Mouse (Mus musculus): ENCODE data around the gene 1810037I17Rik. TPM values are rescaled to one million over a fixed set of nuclear protein-coding genes. Genes with fewer than 3 reads are reported as not detected.
"Not testable (repeated sequence)": the region's sequence is repeated elsewhere in the genome, so short reads cannot be mapped to it uniquely, and the experiment has no call there.

Gene 1810037I17Rik
- polyA plus RNA-seq, 1 experiment from 2014 or later = 96.3 TPM

- 93% methylated on average over 6 of the region's 6 CpGs for WGBS
- Histone ChIP-seq H3K4me3 (no peak overlapping the region), H3K27ac (no peak overlapping the region), H3K36me3 (no peaks in the 10 kb centered on the region), H3K9me3 (no peaks in the 10 kb centered on the region), H3K4me1 (replicated peaks) (no peaks in the 10 kb centered on the region), H3K27me3 (ENCODE audit: insufficient read depth, poor library complexity, severe bottlenecking) (no peaks in the 10 kb centered on the region)
- DNase-seq (ENCODE audit: low spot score) = no peak
Observed at GRCm38 (mm10) chr3:122916191-122916680, 7.8 kb upstream of the 1810037I17Rik start.

- Histone ChIP-seq H3K27me3 (ENCODE audit: insufficient read depth, poor library complexity, severe bottlenecking) (no peaks in the 10 kb centered on the region), H3K9me3 (no peaks in the 10 kb centered on the region), H3K27ac (no peak overlapping the region), H3K4me1 (replicated peaks) (peaks cover 6% of the 10 kb centered on the region; the same call in 1 of the 2 replicates), H3K36me3 (no peaks in the 10 kb centered on the region), H3K4me3 (no peak overlapping the region)
- DNase-seq (ENCODE audit: low spot score) = no peak
- WGBS = 84% methylated on average over 2 of the region's 2 CpGs
Observed at GRCm38 (mm10) chr3:122918672-122919071, 5.3 kb upstream of the 1810037I17Rik start.

- no peak for DNase-seq (ENCODE audit: low spot score)
- no peak within 1 kb of the TSS for H3K27ac ChIP-seq
- H3K9me3 ChIP-seq = no peaks in the 10 kb centered on the region
- WGBS = 75% methylated on average over 8 of the region's 8 CpGs
- no peaks in the 10 kb centered on the region for H3K36me3 ChIP-seq
- peaks cover 6% of the 10 kb centered on the region; the same call in 1 of the 2 replicates for H3K4me1 ChIP-seq (replicated peaks)
- H3K27me3 ChIP-seq (ENCODE audit: insufficient read depth, poor library complexity, severe bottlenecking) = no peaks in the 10 kb centered on the region
- no peak within 1 kb of the TSS for H3K4me3 ChIP-seq
Observed at GRCm38 (mm10) chr3:122919260-122919659, 4.7 kb upstream of the 1810037I17Rik start, which contains the start of gene Gm10959. TSS of gene Gm10959 (minus strand) at chr3:122919360.

GRCm38 (mm10) chr3:122920572-122921435 lies 3.2 kb upstream of the 1810037I17Rik start:
- Histone ChIP-seq H3K27ac (no peak overlapping the region), H3K9me3 (no peaks in the 10 kb centered on the region), H3K4me1 (replicated peaks) (peaks cover 12% of the 10 kb centered on the region), H3K36me3 (no peaks in the 10 kb centered on the region), H3K27me3 (ENCODE audit: insufficient read depth, poor library complexity, severe bottlenecking) (no peaks in the 10 kb centered on the region), H3K4me3 (no peak overlapping the region)
- 66% methylated on average over 8 of the region's 8 CpGs for WGBS
- DNase-seq (ENCODE audit: low spot score) = no peak

- Histone ChIP-seq H3K4me1 (replicated peaks) (peaks cover 22% of the 10 kb centered on the region), H3K9me3 (no peaks in the 10 kb centered on the region), H3K27ac (no peak overlapping the region), H3K36me3 (peaks cover 7% of the 10 kb centered on the region), H3K4me3 (no peak overlapping the region), H3K27me3 (ENCODE audit: insufficient read depth, poor library complexity, severe bottlenecking) (no peaks in the 10 kb centered on the region)
- no peak for DNase-seq (ENCODE audit: low spot score)
- WGBS = 87% methylated on average over 8 of the region's 8 CpGs
Observed at GRCm38 (mm10) chr3:122921676-122922527, 2.1 kb upstream of the 1810037I17Rik start.

GRCm38 (mm10) chr3:122923147-122923546 lies 856 bp upstream of the 1810037I17Rik start:
- Histone ChIP-seq H3K27ac (no peak overlapping the region), H3K9me3 (no peaks in the 10 kb centered on the region), H3K27me3 (ENCODE audit: insufficient read depth, poor library complexity, severe bottlenecking) (no peaks in the 10 kb centered on the region), H3K36me3 (peaks cover 15% of the 10 kb centered on the region), H3K4me3 (peak overlapping the region; percentile 65), H3K4me1 (replicated peaks) (peaks cover 22% of the 10 kb centered on the region)
- WGBS = 70% methylated on average over 7 of the region's 7 CpGs
- DNase-seq (ENCODE audit: low spot score) = no peak

GRCm38 (mm10) chr3:122929723-122930122 lies 5.7 kb downstream of the 1810037I17Rik start:
- Histone ChIP-seq H3K4me1 (replicated peaks) (peaks cover 16% of the 10 kb centered on the region), H3K27me3 (ENCODE audit: insufficient read depth, poor library complexity, severe bottlenecking) (no peaks in the 10 kb centered on the region), H3K27ac (no peak overlapping the region), H3K9me3 (no peaks in the 10 kb centered on the region), H3K4me3 (no peak overlapping the region), H3K36me3 (peaks cover 31% of the 10 kb centered on the region)
- WGBS = 90% methylated on average over 6 of the region's 6 CpGs
- no peak for DNase-seq (ENCODE audit: low spot score)

GRCm38 (mm10) chr3:122932466-122932865 lies 8.5 kb downstream of the 1810037I17Rik start:
- no peaks in the 10 kb centered on the region for H3K4me1 ChIP-seq (replicated peaks)
- no peaks in the 10 kb centered on the region for H3K9me3 ChIP-seq
- no peak overlapping the region for H3K27ac ChIP-seq
- no peak overlapping the region for H3K4me3 ChIP-seq
- H3K36me3 ChIP-seq = peaks cover 18% of the 10 kb centered on the region
- 89% methylated on average over 1 of the region's 1 CpGs for WGBS
- H3K27me3 ChIP-seq (ENCODE audit: insufficient read depth, poor library complexity, severe bottlenecking) = no peaks in the 10 kb centered on the region
- no peak for DNase-seq (ENCODE audit: low spot score)

- not testable (repeated sequence) for DNase-seq (ENCODE audit: low spot score); H3K36me3 ChIP-seq; H3K4me3 ChIP-seq; H3K4me1 ChIP-seq (replicated peaks); H3K9me3 ChIP-seq; H3K27ac ChIP-seq; H3K27me3 ChIP-seq (ENCODE audit: insufficient read depth, poor library complexity, severe bottlenecking)
- WGBS = 84% methylated on average over 13 of the region's 13 CpGs
Observed at GRCm38 (mm10) chr3:122937176-122937575, 13.2 kb downstream of the 1810037I17Rik start.

- peaks cover 2% of the 10 kb centered on the region for H3K36me3 ChIP-seq
- H3K4me3 ChIP-seq = no peak overlapping the region
- no peaks in the 10 kb centered on the region for H3K4me1 ChIP-seq (replicated peaks)
- no peak for DNase-seq (ENCODE audit: low spot score)
- no peak overlapping the region for H3K27ac ChIP-seq
- WGBS = 87% methylated on average over 2 of the region's 2 CpGs
- H3K27me3 ChIP-seq (ENCODE audit: insufficient read depth, poor library complexity, severe bottlenecking) = no peaks in the 10 kb centered on the region
- no peaks in the 10 kb centered on the region for H3K9me3 ChIP-seq
Observed at GRCm38 (mm10) chr3:122939215-122939614, 15.2 kb downstream of the 1810037I17Rik start.

- Histone ChIP-seq H3K4me1 (replicated peaks) (no peaks in the 10 kb centered on the region), H3K36me3 (no peaks in the 10 kb centered on the region; the same call in 1 of the 2 replicates), H3K27ac (no peak overlapping the region), H3K9me3 (no peaks in the 10 kb centered on the region), H3K4me3 (no peak overlapping the region), H3K27me3 (ENCODE audit: insufficient read depth, poor library complexity, severe bottlenecking) (no peaks in the 10 kb centered on the region)
- no peak for DNase-seq (ENCODE audit: low spot score)
- 87% methylated on average over 6 of the region's 6 CpGs for WGBS
Observed at GRCm38 (mm10) chr3:122943387-122943890, 19.4 kb downstream of the 1810037I17Rik start.

- 92% methylated on average over 2 of the region's 2 CpGs for WGBS
Observed at GRCm38 (mm10) chr3:122950129-122950528, 26.1 kb downstream of the 1810037I17Rik start.

More at GRCm38 (mm10) chr3:122950129-122950528, 26.1 kb downstream of the 1810037I17Rik start:
- no peak for DNase-seq (ENCODE audit: low spot score)
- Histone ChIP-seq H3K27ac (no peak overlapping the region), H3K9me3 (no peaks in the 10 kb centered on the region), H3K4me1 (replicated peaks) (no peaks in the 10 kb centered on the region), H3K36me3 (peaks cover 20% of the 10 kb centered on the region), H3K4me3 (no peak overlapping the region), H3K27me3 (ENCODE audit: insufficient read depth, poor library complexity, severe bottlenecking) (no peaks in the 10 kb centered on the region)

Data from hindbrain, embryonic 10.5 days (tissue).